Mouse (Mus musculus) heart, postnatal 36 days (tissue): Measurements from ENCODE around the gene Cyb561a3. TPM values are rescaled to one million over a fixed set of nuclear protein-coding genes. Genes with fewer than 3 reads are reported as not detected.

ENCODE experiments used
- total RNA-seq, 2 experiments: library from RNA; stranded (reverse); gene quantifications; 2 replicates each; pipeline ENCODE4 v1.2.3; 2021

The Cyb561a3 gene
- total RNA-seq, 2 experiments from 2014 or later = 13.1 to 13.2 TPM

Other genes with a start within 250 kb of the Cyb561a3 start
- gene Syt7, start 188.1 kb upstream of the Cyb561a3 start, total RNA-seq = 10 to 100 TPM; 39.4 to 41.6 TPM
- gene Lrrc10b, start 119.7 kb upstream of the Cyb561a3 start, total RNA-seq = 1 to 10 TPM; 1.0 to 1.1 TPM
- under 1 TPM; 0.19 to 0.61 TPM for gene Ppp1r32, start 94.2 kb upstream of the Cyb561a3 start, total RNA-seq
- 10 to 100 TPM; 24.5 to 25.4 TPM for gene Cpsf7, start 51.9 kb upstream of the Cyb561a3 start, total RNA-seq
- 10 to 100 TPM; 69.0 to 81.9 TPM for gene Sdhaf2, start 51.0 kb upstream of the Cyb561a3 start, total RNA-seq
- gene Tmem216, start 20.9 kb upstream of the Cyb561a3 start, total RNA-seq = 1 to 10 TPM; 4.7 to 6.0 TPM
- gene Tmem138, start 190 bp downstream of the Cyb561a3 start, total RNA-seq = 1 to 10 TPM; 2.6 to 3.1 TPM
- gene Ddb1, start 28.2 kb downstream of the Cyb561a3 start, total RNA-seq = 100 to 1,000 TPM; 161 to 172 TPM
- gene Tkfc, start 28.5 kb downstream of the Cyb561a3 start, total RNA-seq = 1 to 10 TPM; 9.0 to 9.2 TPM
- gene Vwce, start 57.0 kb downstream of the Cyb561a3 start, total RNA-seq = not detected
- not detected for gene Pga5, start 100.9 kb downstream of the Cyb561a3 start, total RNA-seq
- 10 to 100 TPM; 19.2 to 21.0 TPM for gene Vps37c, start 111.6 kb downstream of the Cyb561a3 start, total RNA-seq
- under 1 TPM; 0.14 to 0.28 TPM for gene Cd5, start 161.8 kb downstream of the Cyb561a3 start, total RNA-seq